Mouse (Mus musculus): ENCODE results near the gene Gm36176. TPM values are rescaled to one million over a fixed set of nuclear protein-coding genes. Genes with fewer than 3 reads are reported as not detected.

Gm36176 gene
- polyA plus RNA-seq, 1 experiment from 2014 or later = not detected

- Histone ChIP-seq H3K27me3 (ENCODE audit: poor library complexity, severe bottlenecking) (no peaks in the 10 kb centered on the region), H3K4me3 (no peak overlapping the region), H3K4me1 (peaks cover 8% of the 10 kb centered on the region; the same call in 1 of the 2 replicates), H3K27ac (no peak overlapping the region), H3K36me3 (replicated peaks) (no peaks in the 10 kb centered on the region), H3K9me3 (peaks cover 6% of the 10 kb centered on the region; the same call in 1 of the 2 replicates)
- WGBS = 87% methylated on average over 8 of the region's 8 CpGs
- DNase-seq (ENCODE audit: extremely low spot score, low spot score) = no peak
These were observed 44.5 kb downstream of the Gm36176 start for GRCm38 (mm10) chr10:77890987-77891565.

GRCm38 (mm10) chr10:77895562-77895961 lies 49.0 kb downstream of the Gm36176 start:
- DNase-seq (ENCODE audit: extremely low spot score, low spot score) = no peak
- no peak overlapping the region for H3K4me3 ChIP-seq

More at GRCm38 (mm10) chr10:77895562-77895961, 49.0 kb downstream of the Gm36176 start:
- no peaks in the 10 kb centered on the region for H3K9me3 ChIP-seq
- peaks cover 3% of the 10 kb centered on the region for H3K27me3 ChIP-seq (ENCODE audit: poor library complexity, severe bottlenecking)
- 70% methylated on average over 5 of the region's 5 CpGs for WGBS
- H3K4me1 ChIP-seq = peaks cover 8% of the 10 kb centered on the region; the same call in 1 of the 2 replicates
- H3K27ac ChIP-seq = no peak overlapping the region
- no peaks in the 10 kb centered on the region for H3K36me3 ChIP-seq (replicated peaks)

Other genes starting within 250 kb of the Gm36176 start
- gene Sumo3, start 240.7 kb upstream of the Gm36176 start, polyA plus RNA-seq (2016; fragmentation: Nextera tagmentation; extraction: Ambion mirVana) = 439 and 448 TPM in 2 replicates
- 3.1 and 3.4 TPM in 2 replicates for gene Gm49325, start 240.6 kb upstream of the Gm36176 start, polyA plus RNA-seq (2016; fragmentation: Nextera tagmentation; extraction: Ambion mirVana)
- gene Ube2g2, start 224.5 kb upstream of the Gm36176 start, polyA plus RNA-seq (2016; fragmentation: Nextera tagmentation; extraction: Ambion mirVana) = 102 and 104 TPM in 2 replicates
- gene Tspear, start 160.2 kb upstream of the Gm36176 start, polyA plus RNA-seq (2016; fragmentation: Nextera tagmentation; extraction: Ambion mirVana) = 1.1 and 1.4 TPM in 2 replicates
- gene Gm19402, start 156.0 kb upstream of the Gm36176 start, polyA plus RNA-seq (2016; fragmentation: Nextera tagmentation; extraction: Ambion mirVana) = not detected in 2 replicates
- not detected in 2 replicates for gene Gm9508, start 149.6 kb upstream of the Gm36176 start, polyA plus RNA-seq (2016; fragmentation: Nextera tagmentation; extraction: Ambion mirVana)
- gene Gm10272, start 140.2 kb upstream of the Gm36176 start, polyA plus RNA-seq (2016; fragmentation: Nextera tagmentation; extraction: Ambion mirVana) = not detected in 2 replicates
- gene Gm10024, start 135.3 kb upstream of the Gm36176 start, polyA plus RNA-seq (2016; fragmentation: Nextera tagmentation; extraction: Ambion mirVana) = not detected in 2 replicates
- gene Gm10142, start 131.0 kb upstream of the Gm36176 start, polyA plus RNA-seq (2016; fragmentation: Nextera tagmentation; extraction: Ambion mirVana) = not detected in 2 replicates
- gene Krtap12-1, start 126.2 kb upstream of the Gm36176 start, polyA plus RNA-seq (2016; fragmentation: Nextera tagmentation; extraction: Ambion mirVana) = not detected in 2 replicates
- gene Gm10100, start 120.3 kb upstream of the Gm36176 start, polyA plus RNA-seq (2016; fragmentation: Nextera tagmentation; extraction: Ambion mirVana) = not detected in 2 replicates
- gene Gm18596, start 104.2 kb upstream of the Gm36176 start, polyA plus RNA-seq (2016; fragmentation: Nextera tagmentation; extraction: Ambion mirVana) = not detected in 2 replicates
- gene Gm9736, start 95.4 kb upstream of the Gm36176 start, polyA plus RNA-seq (2016; fragmentation: Nextera tagmentation; extraction: Ambion mirVana) = not detected in 2 replicates
- not detected in 2 replicates for gene Gm3233, start 87.1 kb upstream of the Gm36176 start, polyA plus RNA-seq (2016; fragmentation: Nextera tagmentation; extraction: Ambion mirVana)
- gene Gm3238, start 75.5 kb upstream of the Gm36176 start, polyA plus RNA-seq (2016; fragmentation: Nextera tagmentation; extraction: Ambion mirVana) = not detected in 2 replicates
- gene Gm7138, start 69.9 kb upstream of the Gm36176 start, polyA plus RNA-seq (2016; fragmentation: Nextera tagmentation; extraction: Ambion mirVana) = not detected in 2 replicates
- not detected in 2 replicates for gene Gm3250, start 64.3 kb upstream of the Gm36176 start, polyA plus RNA-seq (2016; fragmentation: Nextera tagmentation; extraction: Ambion mirVana)
- not detected in 2 replicates for gene Gm7137, start 58.6 kb upstream of the Gm36176 start, polyA plus RNA-seq (2016; fragmentation: Nextera tagmentation; extraction: Ambion mirVana)
- not detected in 2 replicates for gene Gm9639, start 51.7 kb upstream of the Gm36176 start, polyA plus RNA-seq (2016; fragmentation: Nextera tagmentation; extraction: Ambion mirVana)
- gene Gm19668, start 47.7 kb upstream of the Gm36176 start, polyA plus RNA-seq (2016; fragmentation: Nextera tagmentation; extraction: Ambion mirVana) = not detected in 2 replicates
- gene Gm9507, start 35.0 kb upstream of the Gm36176 start, polyA plus RNA-seq (2016; fragmentation: Nextera tagmentation; extraction: Ambion mirVana) = not detected in 2 replicates
- gene Gm2696, start 32.1 kb upstream of the Gm36176 start, polyA plus RNA-seq (2016; fragmentation: Nextera tagmentation; extraction: Ambion mirVana) = not detected in 2 replicates
- not detected in 2 replicates for gene Krtap10-4, start 19.7 kb upstream of the Gm36176 start, polyA plus RNA-seq (2016; fragmentation: Nextera tagmentation; extraction: Ambion mirVana)
- gene Krtap10-10, start 10.9 kb upstream of the Gm36176 start, polyA plus RNA-seq (2016; fragmentation: Nextera tagmentation; extraction: Ambion mirVana) = not detected in 2 replicates
- gene Gm10318, start 6.1 kb downstream of the Gm36176 start, polyA plus RNA-seq (2016; fragmentation: Nextera tagmentation; extraction: Ambion mirVana) = not detected in 2 replicates
- not detected in 2 replicates for gene Gm3285, start 15.2 kb downstream of the Gm36176 start, polyA plus RNA-seq (2016; fragmentation: Nextera tagmentation; extraction: Ambion mirVana)
- 2.4 and 2.5 TPM in 2 replicates for gene Lrrc3, start 55.7 kb downstream of the Gm36176 start, polyA plus RNA-seq (2016; fragmentation: Nextera tagmentation; extraction: Ambion mirVana)
- 0.53 and 0.57 TPM in 2 replicates for gene Trpm2, start 123.8 kb downstream of the Gm36176 start, polyA plus RNA-seq (2016; fragmentation: Nextera tagmentation; extraction: Ambion mirVana)
- 33.9 and 37.4 TPM in 2 replicates for gene 1810043G02Rik, start 131.7 kb downstream of the Gm36176 start, polyA plus RNA-seq (2016; fragmentation: Nextera tagmentation; extraction: Ambion mirVana)
- 262 and 282 TPM in 2 replicates for gene Pfkl, start 163.3 kb downstream of the Gm36176 start, polyA plus RNA-seq (2016; fragmentation: Nextera tagmentation; extraction: Ambion mirVana)
- gene Dnmt3l, start 195.1 kb downstream of the Gm36176 start, polyA plus RNA-seq (2016; fragmentation: Nextera tagmentation; extraction: Ambion mirVana) = not detected in 2 replicates
- gene Aire, start 196.8 kb downstream of the Gm36176 start, polyA plus RNA-seq (2016; fragmentation: Nextera tagmentation; extraction: Ambion mirVana) = 0.28 and 0.33 TPM in 2 replicates
- 2.6 and 2.9 TPM in 2 replicates for gene Icosl, start 222.5 kb downstream of the Gm36176 start, polyA plus RNA-seq (2016; fragmentation: Nextera tagmentation; extraction: Ambion mirVana)

Data from forebrain, embryonic 10.5 days (tissue).